Mouse (Mus musculus): ENCODE data around the gene Mybpc1. TPM values are rescaled to one million over a fixed set of nuclear protein-coding genes. Genes with fewer than 3 reads are reported as not detected.
"Not testable (repeated sequence)": the region's sequence is repeated elsewhere in the genome, so short reads cannot be mapped to it uniquely, and the experiment has no call there.

Gene Mybpc1
- polyA plus RNA-seq, 1 experiment = 0.99 TPM

- no peak for DNase-seq (ENCODE audit: low spot score)
These were observed 112.3 kb downstream of the Mybpc1 start for GRCm38 (mm10) chr10:88492658-88493057.

- DNase-seq (ENCODE audit: low spot score) = no peak
These were observed 113.3 kb downstream of the Mybpc1 start for GRCm38 (mm10) chr10:88491632-88492031.

- DNase-seq (ENCODE audit: low spot score) = no peak
These were observed 116.3 kb downstream of the Mybpc1 start for GRCm38 (mm10) chr10:88488629-88489028.

- not testable (repeated sequence) for DNase-seq (ENCODE audit: low spot score)
These were observed 122.1 kb downstream of the Mybpc1 start for GRCm38 (mm10) chr10:88482866-88483265.

Other genes starting within 250 kb of the Mybpc1 start
- 9.9 and 12.4 TPM in 2 replicates for gene Dram1, start 226.1 kb downstream of the Mybpc1 start, polyA plus RNA-seq (2012; rRNA removed)
- gene Gnptab, start 226.0 kb downstream of the Mybpc1 start, polyA plus RNA-seq (2012; rRNA removed) = 17.3 and 17.7 TPM in 2 replicates
- 0.19 and 0.34 TPM in 2 replicates for gene Sycp3, start 145.6 kb downstream of the Mybpc1 start, polyA plus RNA-seq (2012; rRNA removed)
- gene Chpt1, start 101.1 kb downstream of the Mybpc1 start, polyA plus RNA-seq (2012; rRNA removed) = 40.4 and 50.6 TPM in 2 replicates
- 0.43 and 0.59 TPM in 2 replicates for gene Spic, start 79.9 kb upstream of the Mybpc1 start, polyA plus RNA-seq (2012; rRNA removed)
- 140 and 152 TPM in 2 replicates for gene Arl1, start 125.7 kb upstream of the Mybpc1 start, polyA plus RNA-seq (2012; rRNA removed)
- gene Utp20, start 221.7 kb upstream of the Mybpc1 start, polyA plus RNA-seq (2012; rRNA removed) = 12.4 and 12.8 TPM in 2 replicates

Measured in urinary bladder, adult 2 months (tissue).